Mouse (Mus musculus): Measurements from ENCODE around the gene Mypn. TPM values are rescaled to one million over a fixed set of nuclear protein-coding genes. Genes with fewer than 3 reads are reported as not detected.

Mypn gene
- polyA plus RNA-seq, 1 experiment from 2014 or later: 5.3 TPM

DNA sequence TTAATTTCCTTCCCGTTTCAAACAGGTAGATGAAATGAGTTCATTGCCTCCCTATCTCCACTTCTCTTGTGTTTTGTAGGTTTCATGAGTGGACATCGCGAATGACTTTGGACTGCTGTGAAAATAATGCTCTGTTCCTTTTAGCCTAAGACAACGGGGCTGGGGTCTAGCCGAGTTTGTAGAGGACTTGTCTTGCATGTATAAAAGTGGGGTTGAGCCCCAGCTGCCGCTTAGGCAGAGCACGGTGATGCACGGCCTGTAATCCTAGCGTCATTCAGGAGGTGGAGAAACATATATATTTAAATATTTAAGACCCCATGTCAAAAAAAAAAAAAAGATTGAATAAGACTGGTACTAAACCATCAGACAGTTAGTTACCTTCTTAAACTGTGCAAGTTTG, 103.1 kb downstream of the Mypn start:
- 22% methylated on average over 9 of the region's 9 CpGs for WGBS
- no peak overlapping the region for H3K27ac ChIP-seq (replicated peaks)
- H3K4me3 ChIP-seq: peak overlapping the region; percentile 67
- peaks cover 11% of the 10 kb centered on the region for H3K4me1 ChIP-seq
- H3K36me3 ChIP-seq: no peaks in the 10 kb centered on the region
- no peaks in the 10 kb centered on the region for H3K9me3 ChIP-seq
- peak overlapping the region; percentile 97 for H3K4me2 ChIP-seq
- H3K9ac ChIP-seq: peak overlapping the region; percentile 81
- H3K27me3 ChIP-seq (replicated peaks): peaks cover 50% of the 10 kb centered on the region
- no peak for ATAC-seq (ENCODE audit: extremely low read depth, insufficient number of reproducible peaks, low FRiP score, low TSS enrichment)

DNA sequence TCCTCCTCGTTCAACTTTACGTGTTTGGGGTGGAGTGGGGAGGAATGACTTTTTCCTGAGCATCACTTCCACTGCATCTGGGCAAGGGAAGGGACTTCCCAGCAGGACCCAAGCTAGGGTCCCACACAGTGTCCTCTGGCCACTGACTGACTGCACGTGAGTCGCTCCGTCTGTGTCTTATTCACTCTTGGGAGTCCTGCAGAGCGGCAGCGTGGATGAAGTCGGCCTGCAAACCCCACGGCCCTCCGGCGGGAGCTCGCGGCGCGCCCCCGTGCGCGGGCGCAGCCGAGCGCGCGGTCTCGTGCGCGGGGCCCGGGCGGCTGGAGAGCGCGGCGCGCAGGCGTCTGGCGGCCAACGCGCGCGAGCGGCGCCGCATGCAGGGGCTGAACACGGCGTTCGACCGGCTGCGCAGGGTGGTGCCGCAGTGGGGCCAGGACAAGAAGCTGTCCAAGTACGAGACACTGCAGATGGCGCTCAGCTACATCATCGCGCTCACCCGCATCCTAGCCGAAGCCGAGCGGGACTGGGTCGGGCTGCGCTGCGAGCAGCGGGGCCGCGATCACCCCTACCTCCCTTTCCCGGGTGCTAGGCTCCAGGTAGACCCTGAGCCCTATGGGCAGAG, 103.7 kb downstream of the Mypn start:
- Histone ChIP-seq H3K27ac (replicated peaks) (no peak overlapping the region), H3K4me2 (peak overlapping the region; percentile 97), H3K36me3 (no peaks in the 10 kb centered on the region), H3K4me3 (peak overlapping the region; percentile 67), H3K4me1 (peaks cover 11% of the 10 kb centered on the region), H3K9me3 (no peaks in the 10 kb centered on the region), H3K9ac (peak overlapping the region; percentile 81), H3K27me3 (replicated peaks) (peaks cover 53% of the 10 kb centered on the region)
- WGBS: under 1% methylated on average over 62 of the region's 62 CpGs
- peak; percentile 51; the same call in 1 of the 2 replicates for ATAC-seq (ENCODE audit: extremely low read depth, insufficient number of reproducible peaks, low FRiP score, low TSS enrichment)

GRCm38 (mm10) chr10:63099521-63099920, 104.2 kb downstream of the Mypn start, which contains the start of gene Atoh7:
Gene Atoh7 (plus strand): TSS chr10:63099651.
- ATAC-seq (ENCODE audit: extremely low read depth, insufficient number of reproducible peaks, low FRiP score, low TSS enrichment): no peak
- H3K9me3 ChIP-seq: no peaks in the 10 kb centered on the region
- H3K27me3 ChIP-seq (replicated peaks): peaks cover 53% of the 10 kb centered on the region
- H3K4me3 ChIP-seq: peak within 1 kb of the TSS; percentile 67
- WGBS: 6% methylated on average over 16 of the region's 16 CpGs
- H3K36me3 ChIP-seq: no peaks in the 10 kb centered on the region
- H3K4me1 ChIP-seq: peaks cover 11% of the 10 kb centered on the region
- H3K4me2 ChIP-seq: peak within 1 kb of the TSS; percentile 97
- peak within 1 kb of the TSS; percentile 81 for H3K9ac ChIP-seq
- H3K27ac ChIP-seq (replicated peaks): no peak within 1 kb of the TSS

GRCm38 (mm10) chr10:63098191-63098590, 105.6 kb downstream of the Mypn start:
- Histone ChIP-seq H3K27me3 (replicated peaks) (peaks cover 53% of the 10 kb centered on the region), H3K9ac (no peak overlapping the region), H3K9me3 (no peaks in the 10 kb centered on the region), H3K4me1 (peaks cover 11% of the 10 kb centered on the region), H3K36me3 (no peaks in the 10 kb centered on the region), H3K27ac (replicated peaks) (no peak overlapping the region), H3K4me3 (no peak overlapping the region), H3K4me2 (no peak overlapping the region)
- ATAC-seq (ENCODE audit: extremely low read depth, insufficient number of reproducible peaks, low FRiP score, low TSS enrichment): no peak
- WGBS: 71% methylated on average over 12 of the region's 12 CpGs

DNA sequence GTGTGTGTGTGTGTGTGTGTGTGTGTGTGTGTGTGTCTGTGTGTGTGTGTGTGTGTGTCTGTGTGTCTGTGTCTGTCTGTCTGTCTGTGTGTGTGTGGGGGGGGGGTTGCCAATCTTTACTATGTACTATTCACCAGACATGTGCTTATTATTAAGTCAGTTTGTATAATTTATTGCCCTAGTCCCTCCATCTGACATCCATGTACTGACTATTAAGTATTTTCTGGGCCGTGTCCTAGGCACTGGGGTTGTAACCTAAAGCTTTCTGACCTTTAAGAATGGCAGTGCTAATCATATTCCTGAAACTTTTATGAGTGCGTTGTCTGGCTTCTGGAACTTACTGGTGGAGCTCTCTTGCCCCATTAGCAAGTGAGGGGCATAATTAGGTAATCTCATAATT, 107.0 kb downstream of the Mypn start:
- 66% methylated on average over 2 of the region's 2 CpGs for WGBS
- Histone ChIP-seq H3K27ac (replicated peaks) (no peak overlapping the region), H3K4me1 (peaks cover 11% of the 10 kb centered on the region), H3K9me3 (no peaks in the 10 kb centered on the region), H3K27me3 (replicated peaks) (peaks cover 54% of the 10 kb centered on the region), H3K4me2 (no peak overlapping the region), H3K4me3 (no peak overlapping the region), H3K9ac (no peak overlapping the region), H3K36me3 (no peaks in the 10 kb centered on the region)
- no peak for ATAC-seq (ENCODE audit: extremely low read depth, insufficient number of reproducible peaks, low FRiP score, low TSS enrichment)

DNA sequence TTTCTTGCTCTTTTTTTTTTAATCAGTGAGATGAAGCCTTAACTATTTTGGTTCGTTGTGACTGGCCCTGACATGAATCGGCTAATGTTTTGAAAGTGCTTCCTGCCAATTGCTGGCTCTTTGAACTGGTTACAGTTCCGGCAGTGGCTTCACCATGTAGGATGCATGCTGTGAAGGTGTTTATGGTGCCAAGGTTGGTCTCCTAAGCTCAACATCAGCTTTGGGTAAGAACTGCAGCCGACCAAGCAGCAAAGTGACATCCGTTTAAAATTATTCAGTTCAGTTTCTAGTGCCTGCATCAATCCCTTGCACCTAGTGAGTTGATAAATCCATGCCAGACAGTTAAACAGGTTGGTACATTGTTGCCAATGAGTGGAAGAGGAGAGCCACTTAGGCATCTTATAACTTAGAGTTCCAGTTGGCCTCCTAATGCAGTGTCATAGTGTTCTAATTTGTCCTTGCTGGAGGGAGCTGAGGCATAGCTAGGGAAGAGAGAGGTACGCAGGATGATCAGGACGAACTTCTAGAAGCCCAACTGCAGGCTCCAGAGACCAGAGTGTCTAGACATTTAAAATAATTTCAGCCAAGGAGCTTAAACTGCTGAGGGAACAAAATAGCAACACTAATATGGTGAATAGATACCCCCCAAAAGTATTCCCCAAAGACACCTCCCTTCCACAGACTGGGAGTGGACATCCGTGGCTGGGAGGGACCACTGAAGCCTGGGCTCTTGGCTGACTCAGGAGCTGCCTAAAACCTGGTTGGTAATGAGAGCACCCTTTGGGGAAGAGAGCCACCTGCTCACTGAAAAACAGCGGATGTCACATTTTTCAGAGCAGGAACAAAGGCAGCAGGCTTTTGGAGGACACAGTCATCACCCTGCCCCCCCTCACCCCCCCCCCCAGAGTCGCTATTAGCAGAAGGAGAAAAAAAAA, 110.9 kb downstream of the Mypn start:
- H3K9ac ChIP-seq: no peak overlapping the region
- no peaks in the 10 kb centered on the region for H3K36me3 ChIP-seq
- H3K4me3 ChIP-seq: no peak overlapping the region
- H3K27ac ChIP-seq (replicated peaks): no peak overlapping the region
- peaks cover 36% of the 10 kb centered on the region for H3K27me3 ChIP-seq (replicated peaks)
- H3K4me1 ChIP-seq: peaks cover 13% of the 10 kb centered on the region
- 65% methylated on average over 10 of the region's 10 CpGs for WGBS
- H3K4me2 ChIP-seq: no peak overlapping the region
- ATAC-seq (ENCODE audit: extremely low read depth, insufficient number of reproducible peaks, low FRiP score, low TSS enrichment): no peak
- no peaks in the 10 kb centered on the region for H3K9me3 ChIP-seq

DNA sequence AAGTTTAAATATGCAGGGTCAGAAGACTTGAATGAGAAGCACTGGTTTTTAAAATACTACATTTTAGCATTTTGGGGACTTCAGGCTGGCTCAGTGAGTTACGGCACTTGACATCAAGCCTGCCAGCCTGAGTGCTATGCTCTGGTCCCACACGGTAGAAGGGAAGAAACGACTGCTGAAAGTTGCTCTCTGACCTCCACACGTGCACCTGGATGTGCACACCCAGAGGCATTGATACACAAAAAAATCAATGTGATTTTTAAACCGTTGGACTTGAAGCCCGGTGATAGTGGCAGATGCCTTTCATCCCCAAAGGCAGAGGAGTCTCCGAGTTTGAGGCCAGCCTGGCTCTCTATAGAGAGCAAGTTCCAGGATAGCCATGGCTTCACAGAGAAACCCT, 111.8 kb downstream of the Mypn start:
- Histone ChIP-seq H3K27me3 (replicated peaks) (peaks cover 28% of the 10 kb centered on the region), H3K36me3 (no peaks in the 10 kb centered on the region), H3K9me3 (no peaks in the 10 kb centered on the region), H3K4me3 (no peak overlapping the region), H3K9ac (no peak overlapping the region), H3K27ac (replicated peaks) (no peak overlapping the region), H3K4me1 (peaks cover 13% of the 10 kb centered on the region), H3K4me2 (no peak overlapping the region)
- 77% methylated on average over 7 of the region's 7 CpGs for WGBS
- no peak for ATAC-seq (ENCODE audit: extremely low read depth, insufficient number of reproducible peaks, low FRiP score, low TSS enrichment)

- no peak for ATAC-seq (ENCODE audit: extremely low read depth, insufficient number of reproducible peaks, low FRiP score, low TSS enrichment)
- 6% methylated on average over 26 of the region's 26 CpGs for WGBS
These were observed 113.8 kb downstream of the Mypn start for GRCm38 (mm10) chr10:63089758-63090571.

GRCm38 (mm10) chr10:63089103-63089757, 114.5 kb downstream of the Mypn start:
- Histone ChIP-seq H3K4me3 (peak overlapping the region; percentile 48), H3K36me3 (no peaks in the 10 kb centered on the region), H3K27me3 (replicated peaks) (peaks cover 26% of the 10 kb centered on the region), H3K27ac (replicated peaks) (no peak overlapping the region), H3K9me3 (no peaks in the 10 kb centered on the region), H3K4me2 (peak overlapping the region; percentile 73), H3K4me1 (peaks cover 18% of the 10 kb centered on the region), H3K9ac (peak overlapping the region; percentile 72)
- WGBS: 38% methylated on average over 8 of the region's 8 CpGs
- ATAC-seq (ENCODE audit: extremely low read depth, insufficient number of reproducible peaks, low FRiP score, low TSS enrichment): no peak

More at GRCm38 (mm10) chr10:63089758-63090571, 113.8 kb downstream of the Mypn start:
- no peak overlapping the region for H3K27ac ChIP-seq (replicated peaks)
- H3K27me3 ChIP-seq (replicated peaks): peaks cover 26% of the 10 kb centered on the region
- no peaks in the 10 kb centered on the region for H3K36me3 ChIP-seq
- peak overlapping the region; percentile 73 for H3K4me2 ChIP-seq
- H3K4me1 ChIP-seq: peaks cover 13% of the 10 kb centered on the region
- peak overlapping the region; percentile 72 for H3K9ac ChIP-seq
- peak overlapping the region; percentile 48 for H3K4me3 ChIP-seq
- H3K9me3 ChIP-seq: no peaks in the 10 kb centered on the region

DNA sequence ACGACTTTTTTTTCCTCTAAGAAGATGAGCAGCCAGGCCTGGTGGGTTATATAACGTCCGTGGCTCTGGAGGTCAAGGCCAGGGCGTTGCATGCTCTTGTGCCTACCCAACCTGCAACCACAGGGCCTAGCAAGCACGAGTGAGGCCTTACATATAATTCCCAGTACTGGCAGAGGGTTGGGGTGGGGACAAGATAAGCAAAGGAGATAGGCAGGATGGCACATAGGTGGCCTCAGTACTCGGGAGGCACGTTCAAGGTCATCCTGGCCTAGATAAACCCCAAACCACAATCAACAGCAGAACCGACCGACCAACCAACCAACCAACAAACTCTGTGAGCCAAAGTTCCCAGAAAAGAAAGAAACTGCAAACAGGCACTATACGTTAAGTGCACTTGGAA, 117.4 kb downstream of the Mypn start:
- Histone ChIP-seq H3K4me3 (no peak overlapping the region), H3K9ac (no peak overlapping the region), H3K27ac (replicated peaks) (no peak overlapping the region), H3K4me1 (peaks cover 18% of the 10 kb centered on the region), H3K27me3 (replicated peaks) (peaks cover 20% of the 10 kb centered on the region), H3K36me3 (no peaks in the 10 kb centered on the region), H3K4me2 (no peak overlapping the region), H3K9me3 (no peaks in the 10 kb centered on the region)
- ATAC-seq (ENCODE audit: extremely low read depth, insufficient number of reproducible peaks, low FRiP score, low TSS enrichment): no peak
- 63% methylated on average over 10 of the region's 10 CpGs for WGBS

All from heart, embryonic 13.5 days (tissue).